Mouse (Mus musculus) embryonic facial prominence, embryonic 14.5 days (tissue): Measurements from ENCODE around the gene Yipf2. TPM values are rescaled to one million over a fixed set of nuclear protein-coding genes. Genes with fewer than 3 reads are reported as not detected.
"Not testable (repeated sequence)": the region's sequence is repeated elsewhere in the genome, so short reads cannot be mapped to it uniquely, and the experiment has no call there.

Experiments
- ATAC-seq: fragments of 200-750 bp; cut with Nextera tagmentation; 2 replicates; pipeline ENCODE4 v1.8.0; 2017; ENCODE audit warnings: low read depth, moderate number of reproducible peaks, moderate TSS enrichment
- DNase-seq: peaks from one replicate; pipeline ENCODE4 v3.0.0-alpha.2; 2015; ENCODE audit warnings: low spot score
- H3K27ac ChIP-seq: fragments of 300-500 bp; sonication (generic); replicated peaks from 2 replicates; pipeline ENCODE4 v1.5.1; 2014; ENCODE audit warnings: low read depth, mild to moderate bottlenecking, low read length, moderate library complexity
- H3K27me3 ChIP-seq: fragments of 300-500 bp; sonication (generic); replicated peaks from 2 replicates; pipeline ENCODE4 v1.6.1; 2014; ENCODE audit warnings: low read length; ENCODE audit not compliant: control insufficient read depth, insufficient read depth
- H3K36me3 ChIP-seq: fragments of 300-500 bp; sonication (generic); 2 replicates; pipeline ENCODE4 v1.6.1; 2014; ENCODE audit warnings: low read length, mixed read lengths; ENCODE audit not compliant: control insufficient read depth, insufficient read depth
- H3K4me1 ChIP-seq: fragments of 300-500 bp; sonication (generic); 2 replicates; pipeline ENCODE4 v1.6.1; 2014; ENCODE audit warnings: antibody characterized with exemption, low read length; ENCODE audit not compliant: control insufficient read depth, insufficient read depth
- H3K4me2 ChIP-seq: fragments of 300-500 bp; sonication (generic); 2 replicates; pipeline ENCODE4 v1.6.1; 2014; ENCODE audit warnings: low read depth, mild to moderate bottlenecking, low read length, moderate library complexity, mixed read lengths
- H3K4me3 ChIP-seq: fragments of 300-500 bp; sonication (generic); 2 replicates; pipeline ENCODE4 v1.5.1; 2014; ENCODE audit warnings: low read depth, mild to moderate bottlenecking, low read length
- H3K9ac ChIP-seq: fragments of 300-500 bp; sonication (generic); 2 replicates; pipeline ENCODE4 v1.6.1; 2014; ENCODE audit warnings: low read depth, mild to moderate bottlenecking, low read length, moderate library complexity, mixed read lengths
- H3K9me3 ChIP-seq: fragments of 300-500 bp; sonication (generic); 2 replicates; pipeline ENCODE4 v1.6.1; 2016; ENCODE audit warnings: low read length; ENCODE audit not compliant: control insufficient read depth
- WGBS: fragments of 180-500 bp; shearing (Covaris S2); extraction: QIAGEN DNeasy Blood & Tissue Kit; methylation state at CpG from one replicate; pipeline ENCODE4 v1.1.7; 2014; 5-methylcytosine and 5-hydroxymethylcytosine counted together
- polyA plus RNA-seq: library from polyadenylated mRNA; unstranded; fragments of >200 nt; fragmentation: Nextera tagmentation; extraction: Ambion mirVana; gene quantifications from 2 replicates; pipeline ENCODE4 v1.2.1, GENCODE M21; 2014

The Yipf2 gene
- polyA plus RNA-seq, 1 experiment from 2014 or later, result 16.0 TPM

DNA sequence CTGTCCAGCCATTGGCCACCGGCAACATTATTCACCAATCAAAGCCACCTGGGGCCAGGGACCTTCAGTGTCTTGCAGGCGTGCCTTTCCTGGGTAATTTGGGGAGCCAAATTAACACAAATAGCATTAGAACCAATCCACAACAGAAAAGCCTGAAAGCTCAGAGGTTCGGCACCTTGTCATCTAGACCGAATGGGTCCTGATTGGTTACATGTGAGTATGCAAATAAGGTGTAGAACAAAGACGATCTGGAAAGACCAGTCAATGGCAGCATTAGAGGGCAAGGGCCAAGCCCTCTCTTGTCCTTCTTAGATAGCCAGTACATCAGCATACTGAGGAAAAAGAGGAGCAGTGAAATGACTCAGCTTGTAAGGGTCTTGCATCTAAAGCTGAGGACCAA lies 13.2 kb upstream of the Yipf2 start:
- Histone ChIP-seq H3K27ac (no peak overlapping the region), H3K4me2 (no peak overlapping the region), H3K4me1 (no peaks in the 10 kb centered on the region), H3K9ac (no peak overlapping the region), H3K36me3 (no peaks in the 10 kb centered on the region), H3K9me3 (no peaks in the 10 kb centered on the region), H3K4me3 (no peak overlapping the region), H3K27me3 (no peaks in the 10 kb centered on the region)
- DNase-seq (no peak), ATAC-seq (no peak)
- WGBS, result 64% methylated on average over 5 of the region's 5 CpGs

DNA sequence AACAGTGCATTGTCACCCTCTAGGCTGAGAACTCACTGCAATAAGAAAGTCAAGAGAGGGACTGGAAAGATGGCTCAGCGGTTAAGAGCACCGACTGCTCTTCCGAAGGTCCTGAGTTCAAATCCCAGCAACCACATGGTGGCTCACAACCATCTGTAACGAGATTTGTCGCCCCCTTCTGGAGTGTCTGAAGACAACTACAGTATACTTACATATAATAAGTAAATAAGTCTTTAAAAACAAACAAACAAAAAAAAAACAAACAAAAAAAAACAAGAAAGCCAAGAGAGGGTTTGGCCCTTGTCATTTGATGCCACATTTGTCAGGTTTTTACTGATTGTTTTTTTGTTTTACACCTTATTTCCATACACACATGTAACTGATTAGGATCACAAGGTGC lies 11.5 kb upstream of the Yipf2 start:
- WGBS, result 73% methylated on average over 5 of the region's 5 CpGs
- no peak for ATAC-seq

DNA sequence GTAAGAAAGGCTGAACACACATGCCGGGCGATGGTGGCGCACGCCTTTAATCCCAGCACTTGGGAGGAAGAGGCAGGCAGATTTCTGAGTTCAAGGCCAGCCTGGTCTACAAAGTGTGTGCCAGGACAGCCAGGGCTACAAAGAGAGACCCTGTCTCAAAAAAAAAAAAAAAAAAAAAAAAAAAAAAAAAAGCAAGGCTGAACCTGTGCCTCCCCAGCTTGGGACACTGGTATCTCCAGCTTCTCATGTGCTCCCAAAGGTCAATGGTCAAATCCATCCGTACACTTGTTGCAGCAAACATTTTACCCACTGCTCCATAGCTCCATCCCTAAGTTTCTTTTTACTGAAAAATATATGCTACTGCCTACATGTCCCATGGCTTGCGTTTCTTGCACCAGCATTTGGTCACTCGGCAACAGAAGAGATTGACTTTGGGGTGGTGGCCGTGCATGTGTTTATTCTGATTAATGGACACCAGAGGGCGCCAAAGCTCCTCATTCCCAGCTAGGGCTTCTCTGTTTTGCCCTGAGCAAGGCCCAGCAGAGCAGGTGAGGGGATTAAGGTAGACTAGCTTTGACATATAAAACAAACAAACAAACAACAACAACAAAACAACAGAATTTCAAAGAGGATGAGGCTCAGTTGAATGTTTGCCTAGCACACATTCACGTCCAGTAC lies 9.2 kb upstream of the Yipf2 start:
- Histone ChIP-seq H3K27ac (no peak overlapping the region), H3K4me2 (no peak overlapping the region), H3K4me3 (no peak overlapping the region), H3K27me3 (no peaks in the 10 kb centered on the region), H3K9ac (no peak overlapping the region), H3K36me3 (no peaks in the 10 kb centered on the region; the same call in 1 of the 2 replicates), H3K4me1 (no peaks in the 10 kb centered on the region), H3K9me3 (no peaks in the 10 kb centered on the region)
- DNase-seq (peak; percentile 84), ATAC-seq (peak; percentile 82)
- WGBS, result 48% methylated on average over 10 of the region's 10 CpGs

More for the DNA sequence above, 11.5 kb upstream of the Yipf2 start:
- H3K9ac ChIP-seq, result no peak overlapping the region
- H3K27me3 ChIP-seq, result no peaks in the 10 kb centered on the region
- H3K27ac ChIP-seq, result no peak overlapping the region
- H3K4me3 ChIP-seq, result no peak overlapping the region
- no peak overlapping the region for H3K4me2 ChIP-seq
- no peaks in the 10 kb centered on the region for H3K9me3 ChIP-seq
- no peaks in the 10 kb centered on the region for H3K36me3 ChIP-seq
- no peaks in the 10 kb centered on the region for H3K4me1 ChIP-seq
- no peak for DNase-seq

DNA sequence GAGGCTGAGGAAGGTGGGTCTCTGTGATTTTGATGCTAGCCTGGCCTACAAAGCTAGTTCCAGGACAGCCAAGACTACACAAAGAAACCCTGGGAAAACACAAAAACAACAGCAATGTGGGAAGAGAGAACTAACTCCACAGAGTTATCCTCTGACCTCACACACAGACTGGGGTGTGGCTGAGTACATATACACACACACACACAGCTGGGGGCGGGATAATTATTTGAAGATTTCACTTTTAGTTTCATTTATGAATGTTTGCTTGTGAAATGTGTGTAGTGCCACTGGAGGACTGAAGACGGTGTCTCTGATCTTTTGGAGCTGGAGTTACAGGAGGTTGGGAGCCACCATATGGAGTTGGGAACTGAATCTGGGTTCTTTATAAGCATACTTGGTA lies 8.4 kb upstream of the Yipf2 start:
- Histone ChIP-seq H3K27ac (no peak overlapping the region), H3K9ac (no peak overlapping the region), H3K4me3 (no peak overlapping the region), H3K36me3 (peaks cover 4% of the 10 kb centered on the region; the same call in 1 of the 2 replicates), H3K27me3 (no peaks in the 10 kb centered on the region), H3K4me2 (no peak overlapping the region), H3K9me3 (no peaks in the 10 kb centered on the region), H3K4me1 (no peaks in the 10 kb centered on the region)
- ATAC-seq, result no peak
- DNase-seq, result no peak
- 85% methylated on average over 2 of the region's 2 CpGs for WGBS

DNA sequence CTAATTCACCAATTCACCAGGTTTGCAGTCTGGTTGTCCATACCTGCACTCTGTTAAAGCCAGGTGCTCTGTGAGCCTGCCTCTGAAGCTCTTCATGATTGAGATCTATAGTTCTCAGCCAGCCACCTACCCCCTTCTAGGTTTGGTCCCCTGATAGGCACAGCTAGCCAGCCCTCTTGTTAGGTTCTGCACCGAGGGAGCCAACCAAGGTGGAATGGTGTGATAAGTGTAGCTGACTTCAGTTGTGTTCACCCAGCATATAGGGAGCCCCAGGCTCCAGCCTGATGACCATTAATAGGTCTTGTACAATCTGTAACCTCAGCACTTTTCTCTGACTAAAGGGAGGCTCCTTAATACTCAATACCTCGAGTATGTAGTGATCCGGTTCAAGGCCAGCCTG lies 7.6 kb upstream of the Yipf2 start:
- H3K27ac ChIP-seq, result no peak overlapping the region
- no peak for DNase-seq
- H3K36me3 ChIP-seq, result peaks cover 10% of the 10 kb centered on the region
- no peaks in the 10 kb centered on the region for H3K4me1 ChIP-seq
- no peak overlapping the region for H3K9ac ChIP-seq
- no peak overlapping the region for H3K4me3 ChIP-seq
- ATAC-seq, result no peak
- no peaks in the 10 kb centered on the region for H3K27me3 ChIP-seq
- 67% methylated on average over 3 of the region's 3 CpGs for WGBS
- no peak overlapping the region for H3K4me2 ChIP-seq
- no peaks in the 10 kb centered on the region for H3K9me3 ChIP-seq

DNA sequence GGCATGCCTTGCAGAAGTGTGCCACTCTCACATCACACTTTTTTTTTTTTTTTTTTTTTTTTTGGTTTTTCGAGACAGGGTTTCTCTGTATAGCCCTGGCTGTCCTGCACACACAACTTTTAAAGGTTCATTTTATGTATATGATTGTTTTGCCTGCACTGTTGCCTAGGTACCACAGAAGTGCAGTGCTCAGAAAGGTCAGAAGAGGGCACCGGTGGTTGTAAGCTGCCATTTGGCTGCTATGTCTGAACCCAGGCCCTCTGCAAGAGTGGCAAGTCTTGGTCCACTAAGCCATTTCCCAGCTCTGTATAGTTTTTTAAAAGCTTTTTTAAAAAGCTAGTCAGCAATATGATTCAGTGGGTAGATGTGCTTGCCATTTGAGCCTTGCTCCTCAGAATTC lies 5.6 kb upstream of the Yipf2 start:
- Histone ChIP-seq H3K4me2 (no peak overlapping the region), H3K4me3 (no peak overlapping the region), H3K36me3 (peaks cover 19% of the 10 kb centered on the region), H3K27me3 (no peaks in the 10 kb centered on the region), H3K4me1 (peaks cover 8% of the 10 kb centered on the region; the same call in 1 of the 2 replicates), H3K9ac (no peak overlapping the region), H3K9me3 (no peaks in the 10 kb centered on the region), H3K27ac (no peak overlapping the region)
- ATAC-seq (no peak), DNase-seq (no peak)
- WGBS, result 48% methylated on average over 2 of the region's 2 CpGs

DNA sequence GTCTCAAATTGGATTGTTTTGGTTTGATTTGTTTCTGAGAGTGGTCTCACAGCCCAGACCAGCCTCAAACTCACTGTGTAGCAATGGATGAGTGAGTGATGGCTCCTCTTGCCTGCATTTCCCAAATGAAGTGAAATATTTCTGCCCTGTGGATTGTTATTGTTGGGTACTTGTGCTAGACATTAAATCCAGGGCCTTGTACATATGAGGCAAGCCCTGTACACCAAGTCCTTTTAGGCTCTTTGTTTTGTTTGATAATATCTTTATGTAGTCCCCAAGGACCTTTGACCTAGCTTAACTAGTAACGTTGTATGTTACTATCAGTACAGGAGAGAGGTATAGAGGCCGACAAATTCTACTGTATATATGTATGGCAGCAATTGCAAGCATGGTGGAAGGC lies 2.2 kb upstream of the Yipf2 start:
- no peak overlapping the region for H3K9ac ChIP-seq
- H3K4me3 ChIP-seq, result no peak overlapping the region
- ATAC-seq (no peak), DNase-seq (no peak)
- peak overlapping the region; percentile 89; the same call in 1 of the 2 replicates for H3K4me2 ChIP-seq
- 78% methylated on average over 2 of the region's 2 CpGs for WGBS
- H3K27me3 ChIP-seq, result no peaks in the 10 kb centered on the region
- H3K4me1 ChIP-seq, result peaks cover 16% of the 10 kb centered on the region
- H3K9me3 ChIP-seq, result no peaks in the 10 kb centered on the region
- no peak overlapping the region for H3K27ac ChIP-seq
- peaks cover 29% of the 10 kb centered on the region for H3K36me3 ChIP-seq

DNA sequence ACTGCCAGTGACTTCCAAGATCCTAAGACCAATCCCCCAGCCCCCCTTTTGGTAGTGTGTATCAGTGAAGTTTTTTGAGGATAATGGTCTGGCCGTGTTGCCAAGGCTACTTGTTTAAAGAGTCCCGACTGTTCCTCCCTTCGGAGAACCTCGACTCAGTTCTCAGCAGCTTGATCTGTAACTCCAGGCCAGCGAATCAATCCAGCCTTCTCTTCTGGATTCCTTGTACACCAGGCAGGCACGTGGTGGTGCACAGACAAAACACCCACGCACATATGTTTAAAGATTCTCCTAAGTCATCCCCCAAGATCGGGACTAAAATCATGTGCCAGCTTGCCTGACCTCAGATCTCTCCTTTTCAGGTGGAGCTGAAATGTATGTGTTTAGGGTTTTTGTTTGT lies 1.7 kb upstream of the Yipf2 start:
- H3K4me2 ChIP-seq, result peak overlapping the region; percentile 89
- 88% methylated on average over 8 of the region's 8 CpGs for WGBS
- DNase-seq, H3K27me3 ChIP-seq, H3K27ac ChIP-seq, H3K9me3 ChIP-seq, ATAC-seq: not testable (repeated sequence)
- peaks cover 34% of the 10 kb centered on the region for H3K36me3 ChIP-seq
- H3K4me3 ChIP-seq, result peak overlapping the region; percentile 96; the same call in 1 of the 2 replicates
- peaks cover 16% of the 10 kb centered on the region for H3K4me1 ChIP-seq
- peak overlapping the region; percentile 86; the same call in 1 of the 2 replicates for H3K9ac ChIP-seq

DNA sequence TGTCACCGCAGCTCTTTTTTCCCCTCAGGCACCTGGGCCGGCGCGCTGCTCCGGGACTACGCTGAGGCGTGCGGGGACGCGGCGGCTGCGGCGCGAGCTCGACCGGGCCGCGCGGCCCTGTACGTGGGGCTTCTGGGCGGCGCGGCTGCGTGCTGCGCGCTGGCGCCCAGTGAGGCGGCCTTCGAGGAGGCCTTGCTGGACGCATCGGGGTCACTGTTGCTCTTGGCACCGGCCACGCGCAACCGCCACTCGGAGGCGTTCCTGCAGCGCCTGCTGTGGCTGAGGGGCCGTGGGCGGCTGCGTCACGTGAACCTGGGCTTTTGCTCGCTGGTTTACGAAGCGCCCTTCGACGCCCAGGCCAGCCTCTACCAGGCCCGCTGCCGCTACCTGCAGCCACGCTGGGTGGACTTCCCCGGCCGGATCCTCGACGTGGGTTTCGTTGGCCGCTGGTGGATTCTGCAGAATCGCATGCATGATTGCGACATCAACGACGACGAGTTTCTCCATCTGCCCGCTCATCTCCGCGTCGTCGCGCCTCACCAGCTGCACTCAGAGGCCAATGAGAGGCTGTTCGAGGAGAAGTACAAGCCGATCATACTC lies 594 bp upstream of the Yipf2 start:
- DNase-seq, result peak; percentile 24

More for the DNA sequence above, 594 bp upstream of the Yipf2 start:
- H3K4me2 ChIP-seq, result peak overlapping the region; percentile 89
- H3K4me3 ChIP-seq, result peak overlapping the region; percentile 96
- peak overlapping the region; percentile 79 for H3K27ac ChIP-seq
- ATAC-seq, result peak; percentile 51
- H3K36me3 ChIP-seq, result peaks cover 45% of the 10 kb centered on the region
- H3K4me1 ChIP-seq, result peaks cover 16% of the 10 kb centered on the region
- WGBS, result 2% methylated on average over 30 of the region's 69 CpGs
- H3K27me3 ChIP-seq, result no peaks in the 10 kb centered on the region
- no peaks in the 10 kb centered on the region for H3K9me3 ChIP-seq
- peak overlapping the region; percentile 86 for H3K9ac ChIP-seq
